Mouse (Mus musculus) liver, embryonic 13.5 days (tissue): ENCODE data around the gene Plcb4. TPM values are rescaled to one million over a fixed set of nuclear protein-coding genes. Genes with fewer than 3 reads are reported as not detected.

Source experiments
- ATAC-seq: fragments of 200-750 bp; cut with Nextera tagmentation; 2 replicates; pipeline ENCODE4 v1.8.0; 2017; ENCODE audit warnings: low read depth, mild to moderate bottlenecking, moderate number of reproducible peaks, moderate library complexity
- DNase-seq: peaks from one replicate; pipeline ENCODE4 v3.0.0; 2022
- H3K27ac ChIP-seq: fragments of 300-500 bp; sonication (generic); 2 replicates; pipeline ENCODE4 v1.5.1; 2015; ENCODE audit warnings: moderate library complexity, mild to moderate bottlenecking, inconsistent platforms
- H3K27me3 ChIP-seq: fragments of 300-500 bp; sonication (generic); 2 replicates; pipeline ENCODE4 v1.6.1; 2015; ENCODE audit warnings: mild to moderate bottlenecking, inconsistent platforms
- H3K36me3 ChIP-seq: fragments of 300-500 bp; sonication (generic); 2 replicates; pipeline ENCODE4 v1.6.1; 2015; ENCODE audit warnings: mild to moderate bottlenecking, inconsistent platforms
- H3K4me1 ChIP-seq: fragments of 300-500 bp; sonication (generic); replicated peaks from 2 replicates; pipeline ENCODE4 v1.6.1; 2015; ENCODE audit warnings: inconsistent platforms
- H3K4me2 ChIP-seq: fragments of 300-500 bp; sonication (generic); 2 replicates; pipeline ENCODE4 v1.6.1; 2015; ENCODE audit warnings: inconsistent platforms, mild to moderate bottlenecking, moderate library complexity
- H3K4me3 ChIP-seq: fragments of 300-500 bp; sonication (generic); replicated peaks from 2 replicates; pipeline ENCODE4 v1.5.1; 2015; ENCODE audit warnings: mild to moderate bottlenecking, inconsistent platforms
- H3K9ac ChIP-seq: fragments of 300-500 bp; sonication (generic); 2 replicates; pipeline ENCODE4 v1.6.1; 2015; ENCODE audit warnings: mild to moderate bottlenecking, inconsistent platforms
- H3K9me3 ChIP-seq: fragments of 300-500 bp; sonication (generic); replicated peaks from 2 replicates; pipeline ENCODE4 v1.6.1; 2016; ENCODE audit warnings: inconsistent platforms
- WGBS: fragments of 180-500 bp; shearing (Covaris S2); methylation state at CpG from one replicate; pipeline ENCODE4 v1.1.7; 2015; ENCODE audit not compliant: insufficient replicate concordance; 5-methylcytosine and 5-hydroxymethylcytosine counted together
- polyA plus RNA-seq: library from polyadenylated mRNA; unstranded; fragments of >200 nt; fragmentation: Nextera tagmentation; extraction: Ambion mirVana; gene quantifications from 2 replicates; pipeline ENCODE4 v1.2.1, GENCODE M21; 2015

The Plcb4 gene
- polyA plus RNA-seq, 1 experiment from 2014 or later, result 3.1 TPM

GRCm38 (mm10) chr2:136059029-136059669 lies 400.3 kb downstream of the Plcb4 start:
- no peaks in the 10 kb centered on the region for H3K4me1 ChIP-seq
- ATAC-seq (no peak), DNase-seq (no peak)
- H3K27me3 ChIP-seq, result peaks cover 37% of the 10 kb centered on the region
- no peaks in the 10 kb centered on the region for H3K9me3 ChIP-seq
- H3K36me3 ChIP-seq, result no peaks in the 10 kb centered on the region
- no peak overlapping the region for H3K9ac ChIP-seq
- no peak overlapping the region for H3K4me2 ChIP-seq
- no peak overlapping the region for H3K27ac ChIP-seq
- WGBS, result 4% methylated on average over 37 of the region's 37 CpGs
- H3K4me3 ChIP-seq, result no peak overlapping the region
